8 mouse cellular contexts compared by ENCODE assay signal in genomic region chr11:111537654-111538053, GRCm38 (mm10).
DNase-seq lines count a peak whose midpoint lies in the region; ATAC-seq and TF ChIP-seq lines count a peak whose summit lies in the region.

No protein-coding gene starts in this region.

- H3K27ac ChIP-seq in hindbrain, embryonic 10.5 days = no peak overlapping the region
- H3K27ac ChIP-seq in hindbrain, embryonic 13.5 days = no peak overlapping the region
- no peak overlapping the region for H3K27ac ChIP-seq in CH12.LX (ENCODE audit: insufficient read depth, low read depth)
- H3K27ac ChIP-seq in liver, postnatal 0 days (ENCODE audit: low read depth) = no peak overlapping the region

- peak; percentile 74 to 89 for TF ChIP-seq CTCF in CH12.LX (conservative IDR thresholded peaks at IDR 0.05 in 1 of 2, IDR thresholded peaks at IDR 0.05 in 1 of 2; ENCODE audit: low read depth in 2 of 2, low read length in 2 of 2)
- TF ChIP-seq CTCF in liver, postnatal 0 days (IDR thresholded peaks at IDR 0.05; ENCODE audit: low read depth) = peak; percentile 86

- H3K36me3 ChIP-seq in hindbrain, embryonic 10.5 days = no peaks in the 10 kb centered on the region
- H3K36me3 ChIP-seq in hindbrain, embryonic 13.5 days = no peaks in the 10 kb centered on the region
- no peaks in the 10 kb centered on the region for H3K36me3 ChIP-seq in CH12.LX (replicated peaks in 1 of 2; ENCODE audit: control insufficient read depth in 1 of 2, insufficient read depth in 1 of 2, low read length in 1 of 2)
- no peaks in the 10 kb centered on the region for H3K36me3 ChIP-seq in liver, postnatal 0 days (replicated peaks; ENCODE audit: insufficient read depth, low read length)

- no peaks in the 10 kb centered on the region for H3K4me1 ChIP-seq in hindbrain, embryonic 10.5 days (replicated peaks)
- H3K4me1 ChIP-seq in hindbrain, embryonic 13.5 days (replicated peaks) = no peaks in the 10 kb centered on the region; the same call in 1 of the 2 replicates
- peaks cover 0 to 9% of the 10 kb centered on the region in 2 experiments; a peak in 2 of 4 replicates for H3K4me1 ChIP-seq in CH12.LX (ENCODE audit: control insufficient read depth in 1 of 2, insufficient read depth in 2 of 2)
- no peaks in the 10 kb centered on the region for H3K4me1 ChIP-seq in liver, postnatal 0 days (ENCODE audit: insufficient read depth)

- H3K27me3 ChIP-seq in hindbrain, embryonic 10.5 days (ENCODE audit: insufficient read depth, poor library complexity, severe bottlenecking) = peaks cover 17% of the 10 kb centered on the region
- peaks cover 14% of the 10 kb centered on the region; the same call in 1 of the 2 replicates for H3K27me3 ChIP-seq in hindbrain, embryonic 13.5 days
- no peaks in the 10 kb centered on the region for H3K27me3 ChIP-seq in CH12.LX (replicated peaks)
- H3K27me3 ChIP-seq in liver, postnatal 0 days (ENCODE audit: insufficient read depth, low read length) = peaks cover 5% of the 10 kb centered on the region; the same call in 1 of the 2 replicates

- no peak for TF ChIP-seq POLR2A in CH12.LX (IDR thresholded peaks at IDR 0.05; ENCODE audit: low read depth, low read length)

- H3K79me2 ChIP-seq in CH12.LX (replicated peaks; ENCODE audit: control insufficient read depth, extremely low read depth, insufficient read depth, poor library complexity, severe bottlenecking) = no peaks in the 10 kb centered on the region

- TF ChIP-seq EP300 in CH12.LX (IDR thresholded peaks at IDR 0.05; ENCODE audit: low read length) = no peak
- TF ChIP-seq EP300 in liver, postnatal 0 days (IDR thresholded peaks at IDR 0.05; ENCODE audit: low read depth) = no peak

- H3K9me3 ChIP-seq in hindbrain, embryonic 10.5 days = no peaks in the 10 kb centered on the region
- no peaks in the 10 kb centered on the region for H3K9me3 ChIP-seq in hindbrain, embryonic 13.5 days
- no peaks in the 10 kb centered on the region for H3K9me3 ChIP-seq in CH12.LX (replicated peaks; ENCODE audit: low read length)
- no peaks in the 10 kb centered on the region for H3K9me3 ChIP-seq in liver, postnatal 0 days (ENCODE audit: low read length)

- no peak overlapping the region for H3K4me3 ChIP-seq in hindbrain, embryonic 10.5 days
- H3K4me3 ChIP-seq in hindbrain, embryonic 13.5 days = no peak overlapping the region
- H3K4me3 ChIP-seq in CH12.LX (replicated peaks in 1 of 3; ENCODE audit: low read depth in 2 of 3, low read length in 2 of 3, poor library complexity in 1 of 3) = no peak overlapping the region
- H3K4me3 ChIP-seq in liver, postnatal 0 days (ENCODE audit: low read depth, low read length) = no peak overlapping the region

- in situ Hi-C loops in CH12.LX (cut with MboI; ENCODE audit: low pct_ligation_motif_present, low pct_unique_long_range_greater_than_20kb, low sequenced_read_pairs) = loop anchor here (5.0 kb wide), 1 partner anchor 1630 kb away; no protein-coding TSS in a partner anchor

- no peak overlapping the region for H3K4me2 ChIP-seq in hindbrain, embryonic 13.5 days
- no peak overlapping the region for H3K4me2 ChIP-seq in CH12.LX (ENCODE audit: insufficient read depth, low read depth, poor library complexity, severe bottlenecking)
- H3K4me2 ChIP-seq in liver, postnatal 0 days (ENCODE audit: low read depth, low read length) = no peak overlapping the region

- dilution Hi-C loops in CH12.LX (cut with MboI; ENCODE audit: extremely low pct_ligation_motif_present, extremely low pct_unique_long_range_greater_than_20kb, low sequenced_read_pairs) = no loop called here

- DNase-seq in hindbrain, embryonic 10.5 days (ENCODE audit: low spot score) = peak; percentile 60
- DNase-seq in CH12.LX (ENCODE audit: extremely low read depth) = peak; percentile 78
- peak; percentile 74 for DNase-seq in adrenal gland, postnatal 10 days
- peak; percentile 53 for DNase-seq in embryo, embryonic 11.5 days (ENCODE audit: low read depth, low spot score)
- peak; percentile 61 for DNase-seq in kidney, postnatal 14 days
- peak; percentile 56 for DNase-seq in liver, postnatal 0 days
- DNase-seq in skeletal muscle tissue, adult 2 months (ENCODE audit: low read depth, low spot score) = peak; percentile 10

- 39% methylated on average over 3 of the region's 3 CpGs for WGBS in hindbrain, embryonic 10.5 days
- WGBS in hindbrain, embryonic 13.5 days = 25% methylated on average over 3 of the region's 3 CpGs
- 17% methylated on average over 3 of the region's 3 CpGs for WGBS in liver, postnatal 0 days (ENCODE audit: insufficient replicate concordance)

- peak; percentile 54 for TF ChIP-seq RAD21 in CH12.LX (IDR thresholded peaks at IDR 0.05; ENCODE audit: low read depth, low read length)

- ATAC-seq in hindbrain, embryonic 13.5 days (ENCODE audit: low FRiP score) = no peak
- no peak for ATAC-seq in liver, postnatal 0 days

- no peak overlapping the region for H3K9ac ChIP-seq in hindbrain, embryonic 13.5 days
- no peak overlapping the region for H3K9ac ChIP-seq in CH12.LX (ENCODE audit: insufficient read depth, low read depth)
- no peak overlapping the region for H3K9ac ChIP-seq in liver, postnatal 0 days (replicated peaks)

TF ChIP-seq in CH12.LX, 34 proteins besides CTCF, POLR2A, EP300 and RAD21:
- TF ChIP-seq SMC3 (IDR thresholded peaks at IDR 0.05; ENCODE audit: low read depth, low read length) (peak; percentile 71), HCFC1 (IDR thresholded peaks at IDR 0.05; ENCODE audit: low read depth, low read length) (no peak), POLR2AphosphoS2 (IDR thresholded peaks at IDR 0.05; ENCODE audit: low read depth, low read length) (no peak), CHD2 (IDR thresholded peaks at IDR 0.05; ENCODE audit: low read length) (no peak), ELF1 (IDR thresholded peaks at IDR 0.05; ENCODE audit: low read depth, low read length) (no peak), UBTF (IDR thresholded peaks at IDR 0.05; ENCODE audit: low read depth, low read length) (no peak), ETS1 (conservative IDR thresholded peaks at IDR 0.05; ENCODE audit: low read depth, low read length) (no peak), ZC3H11A (IDR thresholded peaks at IDR 0.05; ENCODE audit: low read depth, low read length) (no peak)

Comparison
In these comparisons a context has a peak if more than half of its experiments do, and no peak if none do; other contexts are left out.
1. DNase-seq: peak in every context shown above with its lines; median percentile 78 in CH12.LX; 74 in adrenal gland, postnatal 10 days; 61 in kidney, postnatal 14 days; 60 in hindbrain, embryonic 10.5 days; 56 in liver, postnatal 0 days; 53 in embryo, embryonic 11.5 days; 10 in skeletal muscle tissue, adult 2 months.